Mouse (Mus musculus): ENCODE measurements around the gene Enpp5. TPM values are rescaled to one million over a fixed set of nuclear protein-coding genes. Genes with fewer than 3 reads are reported as not detected.
A peak's percentile ranks its signal among the peaks of the same experiment; 100 is the strongest.

The Enpp5 gene
- polyA plus RNA-seq, 1 experiment from 2014 or later = 19.4 TPM

DNA sequence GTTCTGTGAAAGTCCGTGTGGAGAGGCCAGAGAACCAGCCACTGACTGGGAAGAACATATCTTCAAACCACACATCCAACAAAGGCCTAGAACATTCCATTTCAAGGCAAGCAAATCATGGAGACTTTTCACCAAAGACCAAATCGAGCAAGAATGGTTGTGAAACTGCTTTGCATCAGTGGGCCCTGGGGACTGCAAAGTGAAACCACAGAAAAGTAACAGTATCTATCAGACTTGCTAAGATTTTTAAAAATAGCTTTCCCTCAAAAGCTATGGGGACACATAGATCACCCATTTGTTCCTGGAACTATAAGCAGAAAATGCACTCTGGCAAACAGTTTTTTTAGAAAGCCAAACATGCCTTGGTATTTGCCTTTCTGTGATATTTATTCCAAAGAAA is 12.3 kb downstream of the Enpp5 start:
- no peak for DNase-seq (ENCODE audit: low spot score)

DNA sequence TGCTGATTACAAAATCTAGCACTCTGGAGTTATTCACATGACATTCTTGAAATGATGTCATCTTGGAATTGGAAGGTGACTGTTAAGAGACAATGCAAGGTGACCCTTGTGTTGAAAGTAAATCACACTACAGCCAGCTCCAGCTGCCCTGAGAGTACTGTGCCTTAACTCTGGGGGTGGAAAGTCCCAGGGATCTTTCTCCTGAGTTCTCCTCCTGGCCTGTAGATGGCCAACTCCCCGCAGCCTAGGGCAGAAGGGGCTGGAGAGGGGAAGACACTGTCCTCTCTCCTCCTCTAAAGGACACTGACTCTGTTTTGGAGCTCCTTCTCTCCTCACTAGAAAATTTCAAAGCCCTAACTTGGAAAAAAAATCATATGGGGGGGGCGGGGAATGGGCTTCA is 12.9 kb downstream of the Enpp5 start:
- no peak for DNase-seq (ENCODE audit: low spot score)

DNA sequence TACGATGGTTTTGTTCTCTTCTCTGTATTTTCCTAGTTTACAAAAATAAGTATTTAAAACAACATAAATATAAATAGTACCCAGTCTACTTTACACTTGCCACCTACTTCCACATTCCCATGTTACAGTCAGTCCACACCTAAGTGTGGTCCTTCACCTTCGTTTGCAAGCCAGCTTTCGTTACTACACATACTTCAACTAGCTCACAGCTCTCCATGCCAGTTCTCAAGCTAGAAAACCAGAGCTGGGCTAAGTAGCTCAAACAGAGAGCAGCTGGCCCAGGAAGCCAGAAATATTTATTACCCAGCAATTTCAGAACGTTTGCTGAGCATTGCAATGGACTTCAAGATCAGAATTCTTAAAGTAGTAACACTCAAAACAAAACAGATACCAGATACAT is 21.9 kb downstream of the Enpp5 start:
- DNase-seq (ENCODE audit: low spot score) = no peak

DNA sequence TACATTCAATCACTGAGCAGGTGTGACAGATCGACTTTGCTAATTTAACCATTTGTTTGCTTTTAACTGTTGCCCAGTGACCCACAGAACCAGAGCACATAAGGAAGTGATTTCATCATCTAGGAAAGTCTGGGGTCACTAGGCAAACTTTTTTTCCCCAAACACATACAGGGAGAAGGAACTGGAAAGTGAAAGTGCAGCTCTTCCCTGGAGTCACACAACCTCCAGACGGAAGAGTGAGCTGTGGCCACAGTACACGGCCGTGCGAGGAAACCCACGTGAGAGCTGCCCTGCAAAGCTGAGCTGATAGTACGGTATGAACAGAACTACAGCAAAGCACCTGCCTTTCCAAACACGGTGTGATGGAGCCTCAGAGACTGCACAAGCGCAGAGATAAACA is 22.3 kb downstream of the Enpp5 start:
- no peak for DNase-seq (ENCODE audit: low spot score)

DNA sequence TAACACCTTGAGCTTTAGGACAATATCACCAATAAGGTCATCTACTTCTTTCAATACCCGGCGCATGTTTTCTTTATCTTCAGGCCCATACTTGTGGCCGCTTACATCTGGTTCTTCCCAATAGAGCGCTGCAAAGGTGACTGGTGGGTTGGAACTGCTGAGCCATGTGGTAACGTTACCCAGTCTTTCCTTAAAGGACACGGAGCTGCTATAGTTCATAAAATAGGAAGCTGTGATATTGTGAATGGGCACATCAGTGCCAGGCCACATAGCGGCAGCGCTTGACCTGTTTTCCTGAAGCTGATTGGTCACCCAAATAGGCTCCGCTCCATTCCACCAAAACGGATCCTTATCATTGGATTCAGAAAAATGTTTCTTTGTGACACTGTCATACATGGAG is 23.3 kb downstream of the Enpp5 start:
- DNase-seq (ENCODE audit: low spot score) = no peak

DNA sequence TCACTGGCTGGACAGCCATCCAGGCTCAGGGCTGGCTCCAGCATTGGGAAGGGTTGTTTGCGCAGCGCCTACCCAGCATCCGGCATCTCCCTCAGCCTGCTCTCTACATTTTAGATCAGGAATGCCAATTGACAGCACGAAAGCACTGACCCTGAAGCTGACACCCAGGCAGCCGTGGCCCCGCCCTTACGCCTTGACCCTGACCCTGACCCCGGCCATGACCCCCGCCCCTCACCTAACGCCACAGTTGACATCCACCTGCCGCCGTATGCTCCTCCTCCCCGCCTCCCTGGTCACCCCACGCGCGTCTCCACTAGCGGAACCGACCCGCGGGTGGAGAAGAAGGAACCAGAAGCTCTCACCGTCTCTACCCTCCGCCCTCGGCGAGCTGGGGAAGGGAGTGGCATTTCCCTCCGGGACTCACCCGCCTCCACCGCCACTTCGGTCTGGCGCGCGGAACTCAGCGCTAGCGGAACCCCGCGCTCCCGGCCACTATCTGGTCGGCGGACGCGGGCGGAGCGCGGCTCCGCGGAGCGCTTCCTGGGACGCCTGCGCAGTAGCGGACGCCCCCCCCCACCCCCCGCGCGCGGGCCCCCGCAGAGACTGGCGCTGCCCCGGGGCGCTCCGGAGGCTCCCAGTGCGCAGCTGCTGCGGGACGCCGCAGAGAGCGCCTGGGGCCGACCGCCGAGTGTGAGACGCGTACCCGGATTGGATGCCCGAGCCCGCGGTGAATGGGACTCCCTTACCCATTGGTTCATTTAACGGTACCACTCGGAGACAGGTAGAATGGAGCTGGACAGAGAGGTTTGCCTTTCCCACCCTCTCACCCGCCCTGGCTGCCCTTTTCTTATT is 26.9 kb downstream of the Enpp5 start, which contains the start of gene Enpp4:
TSS of gene Enpp4 (minus strand) at position 523 of the 852 bp plus-strand sequence.
- peak; percentile 94 for DNase-seq (ENCODE audit: low spot score)

DNA sequence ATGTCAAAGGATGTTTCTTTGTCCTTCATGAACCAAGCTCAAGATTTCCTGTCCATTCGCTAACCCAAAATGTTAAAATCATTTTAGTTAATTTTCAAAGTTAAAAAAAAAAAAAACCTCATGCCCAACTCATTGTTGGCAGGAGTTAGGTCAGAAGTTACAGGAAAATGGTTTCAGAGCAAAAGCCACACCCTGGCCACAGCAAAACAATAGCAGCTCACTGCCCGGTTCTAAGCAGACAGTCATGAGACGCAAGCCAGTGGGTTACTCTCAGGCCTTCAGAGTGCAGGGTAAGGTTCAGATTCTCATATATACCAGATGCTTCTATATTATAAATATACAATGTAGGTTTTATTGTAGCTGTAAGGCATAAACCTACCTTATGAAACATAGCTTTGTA is 29.7 kb downstream of the Enpp5 start:
- no peak for DNase-seq (ENCODE audit: low spot score)

DNA sequence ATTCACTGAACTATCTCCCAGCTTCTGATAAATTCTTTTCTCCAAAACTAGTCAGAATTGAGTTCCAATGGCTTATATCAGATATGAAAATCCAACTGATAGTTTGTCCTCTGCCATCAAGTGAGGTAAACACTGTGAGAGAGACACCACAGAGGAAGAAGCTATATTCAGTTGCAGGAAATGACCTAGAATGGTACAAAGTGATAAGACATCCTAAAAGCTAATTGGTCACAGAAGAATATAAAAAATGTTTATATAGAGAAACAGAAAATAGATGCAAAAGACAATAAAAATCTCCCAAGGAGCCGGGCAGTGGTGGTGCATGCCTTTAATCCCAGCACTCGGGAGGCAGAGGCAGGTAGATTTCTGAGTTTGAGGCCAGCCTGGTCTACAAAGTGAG is 38.0 kb downstream of the Enpp5 start:
- no peak for DNase-seq (ENCODE audit: low spot score)

DNA sequence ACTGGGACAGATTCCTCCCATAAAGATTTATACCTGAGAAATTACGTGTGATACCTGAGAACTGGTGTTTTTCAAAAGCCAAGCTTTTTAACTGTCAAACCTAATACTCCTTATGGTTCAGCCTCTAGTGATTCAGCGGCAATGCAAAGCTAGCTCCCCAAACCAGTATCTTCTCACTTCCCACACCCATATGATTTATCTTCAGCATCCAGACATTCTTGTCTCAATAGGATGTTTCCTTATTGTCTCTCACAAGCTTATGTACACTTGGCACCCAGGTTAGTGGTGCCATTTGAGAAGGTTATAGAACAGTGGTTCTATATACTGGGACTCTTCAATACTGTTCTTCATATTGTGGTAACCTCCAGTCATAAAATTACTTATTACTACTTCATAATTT is 39.1 kb downstream of the Enpp5 start:
- DNase-seq (ENCODE audit: low spot score) = no peak

DNA sequence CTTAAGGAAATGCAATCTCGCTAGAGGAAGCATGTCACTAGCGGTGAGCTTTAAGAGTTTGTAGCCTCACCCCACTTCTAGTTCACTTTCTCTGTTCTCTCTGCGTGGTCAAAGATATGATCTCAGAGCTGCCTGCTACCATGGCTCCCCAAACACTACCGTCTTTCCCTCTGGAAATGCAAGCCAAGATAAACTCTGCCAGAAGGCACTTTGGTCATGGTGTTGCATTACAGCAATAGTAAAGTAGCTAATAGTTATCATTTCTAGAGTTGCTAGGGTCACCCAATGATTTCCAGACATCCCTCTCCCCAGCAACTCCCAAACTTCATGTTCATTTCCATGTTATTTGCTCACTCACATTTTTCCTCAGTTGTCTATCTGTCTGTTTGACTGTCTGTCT is 39.6 kb downstream of the Enpp5 start:
- DNase-seq (ENCODE audit: low spot score) = no peak

DNA sequence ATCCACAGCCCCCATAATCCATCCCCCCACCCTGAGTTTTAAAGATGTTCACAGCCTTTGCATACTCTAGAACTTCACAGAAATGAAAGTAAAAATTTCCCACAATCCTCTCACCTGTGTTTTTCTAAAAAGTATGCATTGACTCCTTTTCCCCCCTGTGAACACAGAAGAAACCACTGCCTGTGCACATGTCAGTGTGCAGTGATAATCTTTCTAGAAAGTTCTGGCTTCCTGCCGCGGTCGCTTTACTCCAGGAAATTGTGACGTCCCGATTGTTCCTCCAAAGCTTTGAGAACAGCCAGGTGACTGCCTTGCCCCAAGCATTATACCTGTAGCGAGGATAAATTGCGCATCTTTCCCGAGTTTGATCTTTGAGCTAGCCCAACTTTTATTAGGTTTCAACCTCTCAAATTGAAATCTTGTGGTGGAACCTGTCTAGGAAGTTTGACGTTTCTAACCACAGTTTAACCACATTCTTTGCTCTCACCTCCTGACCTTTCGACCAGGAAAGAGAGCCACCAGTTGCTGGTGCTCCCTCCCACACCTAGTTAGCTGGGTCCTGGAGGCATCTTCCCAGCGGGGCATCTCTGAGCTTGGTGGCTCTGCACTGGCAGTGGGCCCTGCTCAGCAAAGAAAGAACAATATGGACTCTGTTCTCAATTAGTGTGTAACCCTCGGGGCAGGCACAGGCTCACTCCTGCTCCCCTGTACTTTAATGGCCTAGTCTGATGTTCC is 42.9 kb downstream of the Enpp5 start:
- peak; percentile 34 for DNase-seq (ENCODE audit: low spot score)

DNA sequence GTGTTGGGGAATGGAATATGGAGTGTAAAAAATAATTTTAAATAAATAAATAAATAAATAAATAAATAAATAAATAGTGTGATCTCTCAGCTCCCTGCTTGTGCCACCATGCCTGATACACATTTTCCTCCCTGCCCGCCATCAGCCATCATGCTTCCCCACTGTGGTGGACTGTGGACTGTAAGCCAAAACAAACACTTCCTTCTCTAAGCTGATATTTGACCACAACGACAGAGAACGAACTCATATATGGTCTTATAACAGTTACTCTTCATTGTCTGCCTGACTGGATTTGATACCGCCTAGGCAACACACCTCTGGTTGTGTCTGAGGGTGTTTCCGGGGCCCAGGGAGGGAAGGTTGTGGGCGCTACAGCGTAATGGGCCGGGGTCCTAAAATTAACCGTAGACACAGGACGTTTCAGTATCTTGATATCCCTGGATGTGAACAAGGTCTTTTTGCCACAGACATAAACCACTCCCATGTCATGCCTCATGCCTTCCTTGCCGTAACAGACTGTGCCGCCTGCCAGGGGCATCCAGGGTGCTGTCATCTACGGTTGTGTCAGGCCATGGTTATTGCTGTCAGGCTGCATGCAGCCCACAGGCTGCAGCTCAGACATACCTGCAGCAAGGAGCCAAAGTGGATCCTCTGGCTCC is 50.6 kb downstream of the Enpp5 start:
- no peak for DNase-seq (ENCODE audit: low spot score)

DNA sequence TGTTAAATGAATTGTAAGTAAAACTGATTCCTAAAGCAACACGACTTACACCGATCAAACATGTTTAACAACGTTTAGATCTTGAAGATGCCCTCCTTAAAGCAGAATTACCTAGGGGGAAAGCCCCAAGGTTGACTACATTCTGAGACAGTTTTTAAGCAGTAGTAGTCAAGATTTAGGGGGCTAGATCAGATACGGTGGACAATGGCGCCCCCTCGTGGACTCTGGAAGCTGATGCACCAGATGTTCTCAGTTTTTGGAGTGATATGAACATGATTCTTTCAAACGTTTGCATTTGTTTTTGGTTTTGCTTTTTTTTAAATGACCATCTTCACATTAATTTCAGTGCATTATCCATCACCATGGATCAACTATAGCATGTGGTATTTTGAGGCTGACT is 51.8 kb downstream of the Enpp5 start:
- peak; percentile 80 for DNase-seq (ENCODE audit: low spot score)

DNA sequence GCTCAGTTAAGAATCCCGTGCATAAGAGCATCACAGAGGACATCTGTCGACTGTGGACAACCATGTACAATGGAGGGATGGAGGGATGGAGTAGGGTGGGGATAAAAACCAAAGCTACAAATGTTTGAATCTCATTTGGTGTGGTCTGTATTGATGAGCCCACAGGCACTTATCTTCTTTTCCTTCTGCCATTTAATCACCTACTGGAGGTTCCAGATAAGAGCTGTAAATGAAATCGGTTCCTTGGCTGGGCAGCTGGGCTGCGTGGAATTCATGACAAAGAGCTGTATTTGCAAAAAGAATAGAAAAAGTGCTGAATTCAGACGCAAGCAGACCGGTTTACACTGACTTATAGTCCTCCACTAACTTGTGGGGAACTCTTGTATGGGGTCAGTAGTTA is 55.5 kb downstream of the Enpp5 start:
- DNase-seq (ENCODE audit: low spot score) = no peak

DNA sequence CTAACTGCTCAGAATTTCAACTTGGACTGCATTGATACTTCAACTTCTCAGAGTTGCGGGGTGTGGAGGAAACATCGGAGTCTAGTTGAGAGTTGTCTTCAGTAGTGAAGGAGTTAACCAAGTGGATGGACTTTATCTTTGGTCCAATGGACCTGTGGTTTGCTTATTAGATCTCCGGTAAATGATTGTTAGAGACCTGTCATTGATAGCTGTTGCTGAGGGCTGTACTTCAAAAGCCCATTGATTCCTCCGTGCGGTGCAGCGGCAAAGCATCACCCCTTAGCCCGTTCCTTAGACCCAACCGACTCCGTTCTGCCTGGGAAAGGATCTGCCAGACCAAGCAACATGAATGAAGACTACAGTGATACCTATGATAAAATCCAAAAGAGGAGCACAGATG is 55.9 kb downstream of the Enpp5 start:
- no peak for DNase-seq (ENCODE audit: low spot score)

DNA sequence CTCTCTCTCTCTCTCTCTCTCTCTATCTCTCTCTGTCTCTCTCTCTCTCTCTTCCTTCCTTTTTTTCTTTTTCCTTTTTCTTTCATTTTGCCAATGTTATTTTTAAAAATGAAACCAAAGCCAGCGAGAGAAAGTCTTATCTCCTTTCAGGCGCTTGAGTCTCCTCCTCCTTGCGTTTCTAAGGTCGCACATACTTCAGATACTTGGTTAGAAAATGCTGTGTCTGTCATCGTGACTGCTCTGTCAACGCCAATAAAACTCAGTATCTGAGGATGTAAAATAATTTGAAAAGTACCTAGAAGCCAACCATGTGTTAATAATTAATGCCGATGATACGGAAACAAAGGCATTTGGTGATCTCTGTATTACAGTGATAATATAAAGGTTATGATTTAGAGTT is 57.4 kb downstream of the Enpp5 start:
- no peak for DNase-seq (ENCODE audit: low spot score)

Other genes starting within 250 kb of the Enpp5 start
- gene Enpp4, start 27.0 kb downstream of the Enpp5 start, polyA plus RNA-seq (2015; fragmentation: Nextera tagmentation; extraction: Ambion mirVana) = 17.6 and 20.8 TPM in 2 replicates
- gene Clic5, start 109.8 kb downstream of the Enpp5 start, polyA plus RNA-seq (2015; fragmentation: Nextera tagmentation; extraction: Ambion mirVana) = 7.8 and 9.4 TPM in 2 replicates